Mouse (Mus musculus): ENCODE measurements at regions not wholly inside any gene's neighbourhood (a gene's known extent, or its start where the extent isn't known, plus 50 kb on each side); places are given as distances from the start of the nearest gene placed in this dataset.

GRCm38 (mm10) chr6:89215021-89215420, 147.4 kb downstream of the Plxna1 start:
- Histone ChIP-seq H3K9ac (ENCODE audit: low read depth, low read length) (no peak overlapping the region), H3K27ac (no peak overlapping the region), H3K27me3 (ENCODE audit: control insufficient read depth, insufficient read depth, low read length) (no peaks in the 10 kb centered on the region), H3K4me1 (ENCODE audit: control insufficient read depth, insufficient read depth, low read length) (no peaks in the 10 kb centered on the region), H3K36me3 (ENCODE audit: control insufficient read depth, insufficient read depth, low read length) (no peaks in the 10 kb centered on the region), H3K79me2 (replicated peaks; ENCODE audit: control insufficient read depth, insufficient read depth, low read length) (no peaks in the 10 kb centered on the region), H3K4me3 (no peak overlapping the region)
- WGBS = 46% methylated on average over 3 of the region's 3 CpGs
- TF ChIP-seq EP300 (IDR thresholded peaks at IDR 0.05; ENCODE audit: insufficient read depth, low read depth, low read length) = no peak
- TF ChIP-seq CTCF (IDR thresholded peaks at IDR 0.05) = no peak
- TF ChIP-seq POLR2A (IDR thresholded peaks at IDR 0.05; ENCODE audit: insufficient read depth, low read depth, low read length) = no peak
- DNase-seq = no peak
- intact Hi-C loops (cut with DNase I) = no loop called here

- no peak for DNase-seq
- intact Hi-C loops (cut with DNase I) = loop anchor here (5.0 kb wide), 1 partner anchor 298 kb away; no protein-coding TSS in a partner anchor
- no peaks in the 10 kb centered on the region for H3K27me3 ChIP-seq (ENCODE audit: control insufficient read depth, insufficient read depth, low read length)
- 34% methylated on average over 27 of the region's 27 CpGs for WGBS
- H3K4me3 ChIP-seq = no peak overlapping the region
- H3K4me1 ChIP-seq (ENCODE audit: control insufficient read depth, insufficient read depth, low read length) = no peaks in the 10 kb centered on the region
- H3K9ac ChIP-seq (ENCODE audit: low read depth, low read length) = no peak overlapping the region
- no peak for TF ChIP-seq EP300 (IDR thresholded peaks at IDR 0.05; ENCODE audit: insufficient read depth, low read depth, low read length)
- no peaks in the 10 kb centered on the region for H3K36me3 ChIP-seq (ENCODE audit: control insufficient read depth, insufficient read depth, low read length)
- H3K27ac ChIP-seq = no peak overlapping the region
- H3K79me2 ChIP-seq (replicated peaks; ENCODE audit: control insufficient read depth, insufficient read depth, low read length) = no peaks in the 10 kb centered on the region
Observed at GRCm38 (mm10) chr6:89235416-89236075, 126.9 kb downstream of the Plxna1 start.

- TF ChIP-seq CTCF (IDR thresholded peaks at IDR 0.05) = no peak
- TF ChIP-seq POLR2A (IDR thresholded peaks at IDR 0.05; ENCODE audit: insufficient read depth, low read depth, low read length) = no peak
- no peak for TF ChIP-seq EP300 (IDR thresholded peaks at IDR 0.05; ENCODE audit: insufficient read depth, low read depth, low read length)
- no peaks in the 10 kb centered on the region for H3K79me2 ChIP-seq (replicated peaks; ENCODE audit: control insufficient read depth, insufficient read depth, low read length)
- no peaks in the 10 kb centered on the region for H3K27me3 ChIP-seq (ENCODE audit: control insufficient read depth, insufficient read depth, low read length)
- no peaks in the 10 kb centered on the region for H3K36me3 ChIP-seq (ENCODE audit: control insufficient read depth, insufficient read depth, low read length)
- no peak overlapping the region for H3K4me3 ChIP-seq
- H3K9ac ChIP-seq (ENCODE audit: low read depth, low read length) = no peak overlapping the region
- intact Hi-C loops (cut with DNase I) = loop anchor here (5.0 kb wide), 1 partner anchor 299 kb away; no protein-coding TSS in a partner anchor
- whole genome bisulfite sequencing = 51% methylated on average over 8 of the region's 8 CpGs
- H3K27ac ChIP-seq = no peak overlapping the region
- no peaks in the 10 kb centered on the region for H3K4me1 ChIP-seq (ENCODE audit: control insufficient read depth, insufficient read depth, low read length)
- no peak for DNase-seq
Observed at GRCm38 (mm10) chr6:89236226-89236625, 126.2 kb downstream of the Plxna1 start.

GRCm38 (mm10) chr6:89236892-89237646, 125.4 kb downstream of the Plxna1 start:
- H3K27ac ChIP-seq = no peak overlapping the region
- no peaks in the 10 kb centered on the region for H3K79me2 ChIP-seq (replicated peaks; ENCODE audit: control insufficient read depth, insufficient read depth, low read length)
- H3K9ac ChIP-seq (ENCODE audit: low read depth, low read length) = no peak overlapping the region
- intact Hi-C loops (cut with DNase I) = loop anchor here (5.0 kb wide), 1 partner anchor 300 kb away; no protein-coding TSS in a partner anchor
- WGBS = 69% methylated on average over 10 of the region's 10 CpGs
- TF ChIP-seq POLR2A (IDR thresholded peaks at IDR 0.05; ENCODE audit: insufficient read depth, low read depth, low read length) (no peak), EP300 (IDR thresholded peaks at IDR 0.05; ENCODE audit: insufficient read depth, low read depth, low read length) (no peak), CTCF (IDR thresholded peaks at IDR 0.05) (no peak)
- no peaks in the 10 kb centered on the region for H3K27me3 ChIP-seq (ENCODE audit: control insufficient read depth, insufficient read depth, low read length)
- H3K4me3 ChIP-seq = no peak overlapping the region
- H3K36me3 ChIP-seq (ENCODE audit: control insufficient read depth, insufficient read depth, low read length) = no peaks in the 10 kb centered on the region
- H3K4me1 ChIP-seq (ENCODE audit: control insufficient read depth, insufficient read depth, low read length) = no peaks in the 10 kb centered on the region
- no peak for DNase-seq

- H3K9ac ChIP-seq (ENCODE audit: low read depth, low read length) = no peak overlapping the region
- H3K4me1 ChIP-seq (ENCODE audit: control insufficient read depth, insufficient read depth, low read length) = no peaks in the 10 kb centered on the region
- H3K36me3 ChIP-seq (ENCODE audit: control insufficient read depth, insufficient read depth, low read length) = no peaks in the 10 kb centered on the region
- peak overlapping the region; percentile 27 for H3K4me3 ChIP-seq
- TF ChIP-seq EP300 (IDR thresholded peaks at IDR 0.05; ENCODE audit: insufficient read depth, low read depth, low read length) (no peak), POLR2A (IDR thresholded peaks at IDR 0.05; ENCODE audit: insufficient read depth, low read depth, low read length) (no peak), CTCF (IDR thresholded peaks at IDR 0.05) (no peak)
- intact Hi-C loops (cut with DNase I) = loop anchor here (5.0 kb wide), 1 partner anchor 302 kb away; no protein-coding TSS in a partner anchor
- no peaks in the 10 kb centered on the region for H3K79me2 ChIP-seq (replicated peaks; ENCODE audit: control insufficient read depth, insufficient read depth, low read length)
- no peak for DNase-seq
- H3K27me3 ChIP-seq (ENCODE audit: control insufficient read depth, insufficient read depth, low read length) = no peaks in the 10 kb centered on the region
- 33% methylated on average over 14 of the region's 14 CpGs for WGBS
- peak overlapping the region; percentile 80 for H3K27ac ChIP-seq
Observed at GRCm38 (mm10) chr6:89238871-89239270, 123.5 kb downstream of the Plxna1 start.

- H3K9ac ChIP-seq (ENCODE audit: low read depth, low read length) = no peak overlapping the region
- H3K4me1 ChIP-seq (ENCODE audit: control insufficient read depth, insufficient read depth, low read length) = no peaks in the 10 kb centered on the region
- peak; percentile 78 to 89 for DNase-seq
- 19% methylated on average over 8 of the region's 8 CpGs for WGBS
- no peaks in the 10 kb centered on the region for H3K36me3 ChIP-seq (ENCODE audit: control insufficient read depth, insufficient read depth, low read length)
- no peaks in the 10 kb centered on the region for H3K79me2 ChIP-seq (replicated peaks; ENCODE audit: control insufficient read depth, insufficient read depth, low read length)
- no peaks in the 10 kb centered on the region for H3K27me3 ChIP-seq (ENCODE audit: control insufficient read depth, insufficient read depth, low read length)
- intact Hi-C loops (cut with DNase I) = loop anchor here (5.0 kb wide), 1 partner anchor 302 kb away; no protein-coding TSS in a partner anchor
- peak overlapping the region; percentile 80 for H3K27ac ChIP-seq
- TF ChIP-seq POLR2A (IDR thresholded peaks at IDR 0.05; ENCODE audit: insufficient read depth, low read depth, low read length) = no peak
- no peak for TF ChIP-seq CTCF (IDR thresholded peaks at IDR 0.05)
- peak; percentile 75 for TF ChIP-seq EP300 (IDR thresholded peaks at IDR 0.05; ENCODE audit: insufficient read depth, low read depth, low read length)
- peak overlapping the region; percentile 27; the same call in 1 of the 2 replicates for H3K4me3 ChIP-seq
Observed at GRCm38 (mm10) chr6:89239511-89239910, 122.9 kb downstream of the Plxna1 start.
